ENCODE assay signal across 8 mouse cellular contexts in the genomic region with DNA sequence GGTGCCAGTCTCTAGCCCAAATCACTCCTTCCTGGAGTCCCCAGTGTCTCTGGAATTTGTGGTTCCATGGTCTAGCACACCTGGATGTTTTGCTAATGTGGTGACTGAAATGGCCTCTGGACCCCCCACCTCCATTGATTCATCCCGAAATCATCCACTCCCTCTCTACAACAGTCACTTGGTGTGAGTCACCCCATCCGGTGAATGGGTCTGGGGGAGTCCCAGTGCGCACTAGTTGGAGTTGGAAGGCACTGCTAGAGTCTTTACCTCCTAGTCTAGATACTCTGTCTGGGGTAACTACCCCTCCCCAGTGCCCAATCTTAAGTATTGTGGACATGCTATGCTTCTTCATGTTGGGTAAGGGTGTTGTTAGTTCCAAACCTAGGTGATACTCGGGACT. TPM values are rescaled to one million over a fixed set of nuclear protein-coding genes. Genes with fewer than 3 reads are reported as not detected.
DNase-seq lines count a peak whose midpoint lies in the region; ATAC-seq lines count a peak whose summit lies in the region.

No protein-coding gene starts in this region.

- peak overlapping the region; percentile 78; the same call in 1 of the 2 replicates for H3K27ac ChIP-seq in kidney, embryonic 15.5 days
- peak overlapping the region; percentile 91 for H3K27ac ChIP-seq in brown adipose tissue, adult 24 weeks (replicated peaks; ENCODE audit: low read depth, low read length)
- H3K27ac ChIP-seq in hindbrain, embryonic 14.5 days = no peak overlapping the region
- H3K27ac ChIP-seq in midbrain, embryonic 16.5 days (ENCODE audit: low read length) = no peak overlapping the region

- peaks cover 50% of the 10 kb centered on the region for H3K4me1 ChIP-seq in kidney, embryonic 15.5 days
- peaks cover 3% of the 10 kb centered on the region; the same call in 1 of the 2 replicates for H3K4me1 ChIP-seq in brown adipose tissue, adult 24 weeks (ENCODE audit: control insufficient read depth, insufficient read depth, insufficient read length, low read length)
- 0 out of 2 replicates have a peak, but pooled peaks cover 6% of the 10 kb centered on the region for H3K4me1 ChIP-seq in hindbrain, embryonic 14.5 days (replicated peaks; ENCODE audit: control insufficient read depth, insufficient read depth, low read length)
- peaks cover 9% of the 10 kb centered on the region; the same call in 1 of the 2 replicates for H3K4me1 ChIP-seq in midbrain, embryonic 16.5 days (ENCODE audit: control insufficient read depth, insufficient read depth, low read length)

- H3K9me3 ChIP-seq in kidney, embryonic 15.5 days (replicated peaks) = no peaks in the 10 kb centered on the region
- H3K9me3 ChIP-seq in hindbrain, embryonic 14.5 days (ENCODE audit: control insufficient read depth, low read length) = no peaks in the 10 kb centered on the region
- H3K9me3 ChIP-seq in midbrain, embryonic 16.5 days (replicated peaks; ENCODE audit: control insufficient read depth, low read length, poor library complexity, severe bottlenecking) = no peaks in the 10 kb centered on the region

- peak overlapping the region; percentile 70 for H3K4me3 ChIP-seq in kidney, embryonic 15.5 days (replicated peaks)
- peak overlapping the region; percentile 75 for H3K4me3 ChIP-seq in brown adipose tissue, adult 24 weeks (ENCODE audit: insufficient read depth, low read depth, low read length)
- peak overlapping the region; percentile 40 for H3K4me3 ChIP-seq in hindbrain, embryonic 14.5 days (replicated peaks; ENCODE audit: low read length)
- peak overlapping the region; percentile 49 for H3K4me3 ChIP-seq in midbrain, embryonic 16.5 days (ENCODE audit: low read depth, low read length)

- H3K4me2 ChIP-seq in kidney, embryonic 15.5 days = peak overlapping the region; percentile 69
- peak overlapping the region; percentile 74 for H3K4me2 ChIP-seq in hindbrain, embryonic 14.5 days (replicated peaks)
- peak overlapping the region; percentile 84 for H3K4me2 ChIP-seq in midbrain, embryonic 16.5 days (ENCODE audit: low read length)

- peak overlapping the region; percentile 74 for H3K9ac ChIP-seq in kidney, embryonic 15.5 days
- H3K9ac ChIP-seq in hindbrain, embryonic 14.5 days = peak overlapping the region; percentile 59
- H3K9ac ChIP-seq in midbrain, embryonic 16.5 days (ENCODE audit: low read depth, low read length) = 0 out of 2 replicates have a peak overlapping the region, but pooled peaks have one; percentile 62

- H3K36me3 ChIP-seq in kidney, embryonic 15.5 days = peaks cover 16% of the 10 kb centered on the region
- no peaks in the 10 kb centered on the region for H3K36me3 ChIP-seq in hindbrain, embryonic 14.5 days (replicated peaks; ENCODE audit: control insufficient read depth, insufficient read depth)
- no peaks in the 10 kb centered on the region for H3K36me3 ChIP-seq in midbrain, embryonic 16.5 days (ENCODE audit: control insufficient read depth, insufficient read depth, low read length)

- ATAC-seq in kidney, embryonic 15.5 days (replicated peaks; ENCODE audit: low FRiP score) = no peak
- ATAC-seq in hindbrain, embryonic 14.5 days (ENCODE audit: low FRiP score) = no peak
- no peak for ATAC-seq in midbrain, embryonic 16.5 days

- no peaks in the 10 kb centered on the region for H3K27me3 ChIP-seq in kidney, embryonic 15.5 days
- no peaks in the 10 kb centered on the region for H3K27me3 ChIP-seq in hindbrain, embryonic 14.5 days (ENCODE audit: control insufficient read depth, insufficient read depth, low read length)
- no peaks in the 10 kb centered on the region for H3K27me3 ChIP-seq in midbrain, embryonic 16.5 days (ENCODE audit: control insufficient read depth, insufficient read depth, low read depth, low read length)

- 59% methylated on average over 4 of the region's 4 CpGs for WGBS in kidney, embryonic 15.5 days
- WGBS in hindbrain, embryonic 14.5 days = 73% methylated on average over 4 of the region's 4 CpGs
- WGBS in midbrain, embryonic 16.5 days = 73% methylated on average over 4 of the region's 4 CpGs

- no peak for DNase-seq in kidney, adult 8-10 months
- no peak for DNase-seq in hindbrain, embryonic 14.5 days (ENCODE audit: low spot score)
- DNase-seq in adrenal gland, postnatal 4 days (ENCODE audit: low spot score in 2 of 2) = no peak
- DNase-seq in left cerebral cortex, adult 9 months (ENCODE audit: low spot score in 2 of 2) = no peak
- no peak for DNase-seq in urinary bladder, adult 18-20 months (ENCODE audit: low spot score in 2 of 2)

RNA-seq across cellular contexts. Expression of gene Smtn, which starts 2.1 kb away (rescaled TPM):
- polyA plus RNA-seq in kidney, embryonic 15.5 days (2015; fragmentation: Nextera tagmentation; extraction: Ambion mirVana) = 89.1 and 110 TPM in 2 replicates
- 12.2 and 21.8 TPM in 2 replicates for polyA plus RNA-seq in brown adipose tissue, adult 24 weeks (2012; ENCODE audit: insufficient read depth, insufficient read length, missing spikeins)
- polyA plus RNA-seq in hindbrain, embryonic 14.5 days (2014; fragmentation: Nextera tagmentation; extraction: Ambion mirVana) = 15.0 and 17.3 TPM in 2 replicates
- 14.2 and 14.7 TPM in 2 replicates for polyA plus RNA-seq in midbrain, embryonic 16.5 days (2015; fragmentation: Nextera tagmentation; extraction: Ambion mirVana)
- total RNA-seq in adrenal gland, postnatal 4 days (2021) = 10 to 100 TPM; 72.9 to 75.1 TPM

RNA-seq across cellular contexts. Expression of gene Selenom, which starts 23.9 kb away (rescaled TPM):
- polyA plus RNA-seq in kidney, embryonic 15.5 days (2015; fragmentation: Nextera tagmentation; extraction: Ambion mirVana) = 105 and 112 TPM in 2 replicates
- polyA plus RNA-seq in brown adipose tissue, adult 24 weeks (2012; ENCODE audit: insufficient read depth, insufficient read length, missing spikeins) = 15.9 and 19.1 TPM in 2 replicates
- 105 and 122 TPM in 2 replicates for polyA plus RNA-seq in hindbrain, embryonic 14.5 days (2014; fragmentation: Nextera tagmentation; extraction: Ambion mirVana)
- polyA plus RNA-seq in midbrain, embryonic 16.5 days (2015; fragmentation: Nextera tagmentation; extraction: Ambion mirVana) = 87.5 and 129 TPM in 2 replicates
- 10 to 100 TPM; 50.1 to 58.0 TPM for total RNA-seq in adrenal gland, postnatal 4 days (2021)

RNA-seq across cellular contexts. Expression of gene Inpp5j, which starts 33.7 kb away (rescaled TPM):
- 1.4 and 2.0 TPM in 2 replicates for polyA plus RNA-seq in kidney, embryonic 15.5 days (2015; fragmentation: Nextera tagmentation; extraction: Ambion mirVana)
- not detected in 2 replicates for polyA plus RNA-seq in brown adipose tissue, adult 24 weeks (2012; ENCODE audit: insufficient read depth, insufficient read length, missing spikeins)
- polyA plus RNA-seq in hindbrain, embryonic 14.5 days (2014; fragmentation: Nextera tagmentation; extraction: Ambion mirVana) = 5.7 and 6.9 TPM in 2 replicates
- 8.3 and 10.3 TPM in 2 replicates for polyA plus RNA-seq in midbrain, embryonic 16.5 days (2015; fragmentation: Nextera tagmentation; extraction: Ambion mirVana)
- total RNA-seq in adrenal gland, postnatal 4 days (2021) = 1 to 10 TPM; 1.8 to 2.2 TPM

RNA-seq across cellular contexts. Expression of gene Pla2g3, which starts 50.3 kb away (rescaled TPM):
- 0.44 and 0.60 TPM in 2 replicates for polyA plus RNA-seq in kidney, embryonic 15.5 days (2015; fragmentation: Nextera tagmentation; extraction: Ambion mirVana)
- not detected in 2 replicates for polyA plus RNA-seq in brown adipose tissue, adult 24 weeks (2012; ENCODE audit: insufficient read depth, insufficient read length, missing spikeins)
- polyA plus RNA-seq in hindbrain, embryonic 14.5 days (2014; fragmentation: Nextera tagmentation; extraction: Ambion mirVana) = 0.67 and 0.81 TPM in 2 replicates
- 1.7 and 3.9 TPM in 2 replicates for polyA plus RNA-seq in midbrain, embryonic 16.5 days (2015; fragmentation: Nextera tagmentation; extraction: Ambion mirVana)
- total RNA-seq in adrenal gland, postnatal 4 days (2021) = under 1 TPM; 0.20 to 0.22 TPM

Comparison
In these comparisons a context has a peak if more than half of its experiments do, and no peak if none do; other contexts are left out.
1. H3K27ac ChIP-seq: peak in kidney, embryonic 15.5 days (single experiment) and brown adipose tissue, adult 24 weeks (single experiment); none in hindbrain, embryonic 14.5 days (single experiment) and midbrain, embryonic 16.5 days (single experiment).
2. Peak in every context shown above with its lines, with median percentiles within 50 percentile points of each other: H3K4me2 ChIP-seq, H3K4me3 ChIP-seq and H3K9ac ChIP-seq.